Mouse (Mus musculus) midbrain, embryonic 12.5 days (tissue): Measurements from ENCODE around the gene Coro1a. TPM values are rescaled to one million over a fixed set of nuclear protein-coding genes. Genes with fewer than 3 reads are reported as not detected.

Experiments
- ATAC-seq: fragments of 200-750 bp; cut with Nextera tagmentation; 2 replicates; pipeline ENCODE4 v1.8.0; 2017; ENCODE audit warnings: low read depth, moderate TSS enrichment, moderate library complexity; ENCODE audit not compliant: low FRiP score
- H3K27ac ChIP-seq: fragments of 300-500 bp; sonication (generic); replicated peaks from 2 replicates; pipeline ENCODE4 v1.5.1; 2016; ENCODE audit warnings: mild to moderate bottlenecking
- H3K27me3 ChIP-seq: fragments of 300-500 bp; sonication (generic); 2 replicates; pipeline ENCODE4 v1.6.1; 2016; ENCODE audit warnings: mild to moderate bottlenecking
- H3K36me3 ChIP-seq: fragments of 300-500 bp; sonication (generic); 2 replicates; pipeline ENCODE4 v1.6.1; 2016
- H3K4me1 ChIP-seq: fragments of 300-500 bp; sonication (generic); 2 replicates; pipeline ENCODE4 v1.6.1; 2016
- H3K4me2 ChIP-seq: fragments of 300-500 bp; sonication (generic); replicated peaks from 2 replicates; pipeline ENCODE4 v1.6.1; 2016; ENCODE audit warnings: mild to moderate bottlenecking, moderate library complexity
- H3K4me3 ChIP-seq: fragments of 300-500 bp; sonication (generic); 2 replicates; pipeline ENCODE4 v1.5.1; 2016; ENCODE audit warnings: mild to moderate bottlenecking
- H3K9ac ChIP-seq: fragments of 300-500 bp; sonication (generic); replicated peaks from 2 replicates; pipeline ENCODE4 v1.6.1; 2016; ENCODE audit warnings: mild to moderate bottlenecking, moderate library complexity
- H3K9me3 ChIP-seq: fragments of 300-500 bp; sonication (generic); 2 replicates; pipeline ENCODE4 v1.6.1; 2016; ENCODE audit warnings: mild to moderate bottlenecking
- WGBS: fragments of 180-500 bp; shearing (Covaris S2); methylation state at CpG from one replicate; pipeline ENCODE4 v1.1.7; 2016; 5-methylcytosine and 5-hydroxymethylcytosine counted together
- polyA plus RNA-seq: library from polyadenylated mRNA; unstranded; fragments of >200 nt; fragmentation: Nextera tagmentation; extraction: Ambion mirVana; gene quantifications from 2 replicates; pipeline ENCODE4 v1.2.1, GENCODE M21; 2016

Coro1a gene
- polyA plus RNA-seq, 1 experiment from 2014 or later, result 65.9 TPM

GRCm38 (mm10) chr7:126655695-126656094, 51.9 kb downstream of the Coro1a start:
- H3K4me2 ChIP-seq, result no peak overlapping the region
- no peaks in the 10 kb centered on the region for H3K9me3 ChIP-seq
- H3K9ac ChIP-seq, result no peak overlapping the region
- no peaks in the 10 kb centered on the region for H3K27me3 ChIP-seq
- 92% methylated on average over 3 of the region's 3 CpGs for WGBS
- H3K4me3 ChIP-seq, result no peak overlapping the region
- ATAC-seq, result no peak
- H3K27ac ChIP-seq, result no peak overlapping the region
- H3K4me1 ChIP-seq, result no peaks in the 10 kb centered on the region
- no peaks in the 10 kb centered on the region for H3K36me3 ChIP-seq

- ATAC-seq, result no peak
- Histone ChIP-seq H3K9ac (no peak overlapping the region), H3K27ac (no peak overlapping the region), H3K36me3 (no peaks in the 10 kb centered on the region), H3K9me3 (no peaks in the 10 kb centered on the region), H3K4me3 (no peak overlapping the region), H3K27me3 (no peaks in the 10 kb centered on the region), H3K4me1 (peaks cover 8% of the 10 kb centered on the region), H3K4me2 (no peak overlapping the region)
- WGBS, result 93% methylated on average over 2 of the region's 2 CpGs
These were observed 53.6 kb downstream of the Coro1a start for GRCm38 (mm10) chr7:126653991-126654390.

DNA sequence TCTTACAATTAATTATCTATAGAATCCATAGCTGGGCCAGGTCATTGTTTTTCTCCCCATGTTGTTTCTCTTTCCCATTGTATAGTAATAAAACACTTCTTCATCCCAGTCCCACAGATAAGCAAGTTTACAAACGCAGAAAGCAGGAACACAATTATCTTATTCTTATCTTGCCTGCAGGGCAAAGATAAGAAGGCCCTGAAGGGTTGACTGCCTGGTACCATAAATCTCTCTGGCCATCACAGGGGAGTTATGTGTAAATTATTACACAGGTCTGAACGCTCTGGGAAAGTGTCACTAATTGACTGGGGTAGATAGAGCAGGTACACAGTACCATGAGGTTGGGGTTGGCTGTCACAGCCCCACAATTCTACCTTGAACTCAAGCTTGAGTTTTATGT, 56.7 kb downstream of the Coro1a start:
- H3K36me3 ChIP-seq, result no peaks in the 10 kb centered on the region
- H3K4me2 ChIP-seq, result no peak overlapping the region
- 80% methylated on average over 2 of the region's 2 CpGs for WGBS
- H3K27ac ChIP-seq, result no peak overlapping the region
- H3K4me1 ChIP-seq, result peaks cover 8% of the 10 kb centered on the region
- no peaks in the 10 kb centered on the region for H3K9me3 ChIP-seq
- no peak overlapping the region for H3K4me3 ChIP-seq
- no peaks in the 10 kb centered on the region for H3K27me3 ChIP-seq
- no peak for ATAC-seq
- H3K9ac ChIP-seq, result no peak overlapping the region

Other genes starting within 250 kb of the Coro1a start
- 0.57 and 0.58 TPM in 2 replicates for gene Atp2a1, start 244.7 kb downstream of the Coro1a start, polyA plus RNA-seq
- 60.9 and 66.1 TPM in 2 replicates for gene Sh2b1, start 232.4 kb downstream of the Coro1a start, polyA plus RNA-seq
- gene Tufm, start 220.4 kb downstream of the Coro1a start, polyA plus RNA-seq, result 115 and 119 TPM in 2 replicates
- gene Atxn2l, start 204.3 kb downstream of the Coro1a start, polyA plus RNA-seq, result 72.8 and 82.0 TPM in 2 replicates
- 200 and 222 TPM in 2 replicates for gene Eif3c, start 141.4 kb downstream of the Coro1a start, polyA plus RNA-seq
- 0.27 and 0.63 TPM in 2 replicates for gene Apobr, start 122.8 kb downstream of the Coro1a start, polyA plus RNA-seq
- gene Cln3, start 122.0 kb downstream of the Coro1a start, polyA plus RNA-seq, result 26.1 and 29.2 TPM in 2 replicates
- gene Il27, start 112.8 kb downstream of the Coro1a start, polyA plus RNA-seq, result not detected in 2 replicates
- 4.4 and 7.9 TPM in 2 replicates for gene Nupr1, start 76.9 kb downstream of the Coro1a start, polyA plus RNA-seq
- 44.1 and 46.4 TPM in 2 replicates for gene Sgf29, start 58.5 kb downstream of the Coro1a start, polyA plus RNA-seq
- 0.45 and 1.1 TPM in 2 replicates for gene Sult1a1, start 31.4 kb downstream of the Coro1a start, polyA plus RNA-seq
- 151 TPM in 2 replicates for gene Bola2, start 12.4 kb downstream of the Coro1a start, polyA plus RNA-seq
- gene Slx1b, start 12.0 kb downstream of the Coro1a start, polyA plus RNA-seq, result 16.6 and 19.1 TPM in 2 replicates
- gene Mapk3, start 51.8 kb upstream of the Coro1a start, polyA plus RNA-seq, result 56.1 and 58.0 TPM in 2 replicates
- 2.0 and 2.4 TPM in 2 replicates for gene Gdpd3, start 58.5 kb upstream of the Coro1a start, polyA plus RNA-seq
- gene Ypel3, start 69.2 kb upstream of the Coro1a start, polyA plus RNA-seq, result 125 and 126 TPM in 2 replicates
- 0.64 and 0.65 TPM in 2 replicates for gene Tbx6, start 73.7 kb upstream of the Coro1a start, polyA plus RNA-seq
- 315 and 323 TPM in 2 replicates for gene Ppp4c, start 84.7 kb upstream of the Coro1a start, polyA plus RNA-seq
- gene Fam57b, start 89.9 kb upstream of the Coro1a start, polyA plus RNA-seq, result 19.3 and 20.0 TPM in 2 replicates
- not detected in 2 replicates for gene 4930451I11Rik, start 123.9 kb upstream of the Coro1a start, polyA plus RNA-seq
- 6.3 and 7.7 TPM in 2 replicates for gene Doc2a, start 139.6 kb upstream of the Coro1a start, polyA plus RNA-seq
- gene Hirip3, start 154.2 kb upstream of the Coro1a start, polyA plus RNA-seq, result 43.1 and 51.6 TPM in 2 replicates
- gene Ino80e, start 154.6 kb upstream of the Coro1a start, polyA plus RNA-seq, result 90.9 and 96.0 TPM in 2 replicates
- 68.3 and 71.0 TPM in 2 replicates for gene Taok2, start 176.9 kb upstream of the Coro1a start, polyA plus RNA-seq
- 32.7 and 36.5 TPM in 2 replicates for gene Tmem219, start 215.1 kb upstream of the Coro1a start, polyA plus RNA-seq
- 50.5 and 53.7 TPM in 2 replicates for gene Kctd13, start 221.1 kb upstream of the Coro1a start, polyA plus RNA-seq
- gene Asphd1, start 241.8 kb upstream of the Coro1a start, polyA plus RNA-seq, result 1.6 and 2.7 TPM in 2 replicates
- 13.8 and 16.9 TPM in 2 replicates for gene Sez6l2, start 242.8 kb upstream of the Coro1a start, polyA plus RNA-seq